Mouse (Mus musculus) hindbrain, postnatal 0 days (tissue): ENCODE data around the gene Fgf11. TPM values are rescaled to one million over a fixed set of nuclear protein-coding genes. Genes with fewer than 3 reads are reported as not detected.

Experiments
- ATAC-seq: fragments of 200-750 bp; cut with Nextera tagmentation; 2 replicates; pipeline ENCODE4 v1.8.0; 2017; ENCODE audit warnings: mild to moderate bottlenecking, moderate TSS enrichment, moderate library complexity
- DNase-seq: peaks from one replicate; pipeline ENCODE4 v3.0.0-alpha.2; 2015; ENCODE audit warnings: low spot score
- H3K27ac ChIP-seq: fragments of 300-500 bp; sonication (generic); 2 replicates; pipeline ENCODE4 v1.5.1; 2014; ENCODE audit warnings: mild to moderate bottlenecking
- H3K27me3 ChIP-seq: fragments of 300-500 bp; sonication (generic); 2 replicates; pipeline ENCODE4 v1.6.1; 2014; ENCODE audit warnings: low read length, mixed read lengths; ENCODE audit not compliant: insufficient read depth
- H3K36me3 ChIP-seq: fragments of 300-500 bp; sonication (generic); 2 replicates; pipeline ENCODE4 v1.6.1; 2014; ENCODE audit warnings: low read length, mixed read lengths; ENCODE audit not compliant: insufficient read depth
- H3K4me1 ChIP-seq: fragments of 300-500 bp; sonication (generic); 2 replicates; pipeline ENCODE4 v1.6.1; 2014; ENCODE audit warnings: antibody characterized with exemption, low read length, mixed read lengths; ENCODE audit not compliant: insufficient read depth
- H3K4me2 ChIP-seq: fragments of 300-500 bp; sonication (generic); 2 replicates; pipeline ENCODE4 v1.6.1; 2014; ENCODE audit warnings: low read depth, mild to moderate bottlenecking, low read length, moderate library complexity, mixed read lengths
- H3K4me3 ChIP-seq: fragments of 300-500 bp; sonication (generic); 2 replicates; pipeline ENCODE4 v1.5.1; 2014; ENCODE audit warnings: low read length
- H3K9ac ChIP-seq: fragments of 300-500 bp; sonication (generic); replicated peaks from 2 replicates; pipeline ENCODE4 v1.6.1; 2014; ENCODE audit warnings: mild to moderate bottlenecking, low read length, moderate library complexity, mixed read lengths
- H3K9me3 ChIP-seq: fragments of 300-500 bp; sonication (generic); 2 replicates; pipeline ENCODE4 v1.6.1; 2016; ENCODE audit warnings: low read length, mixed read lengths
- CTCF ChIP-seq: IDR thresholded peaks from 2 replicates; pipeline ENCODE4 v1.5.1; 2016; ENCODE audit warnings: antibody characterized with exemption, control low read depth, low read depth
- WGBS: fragments of 180-500 bp; shearing (Covaris S2); extraction: QIAGEN DNeasy Blood & Tissue Kit; methylation state at CpG from one replicate; pipeline ENCODE4 v1.1.7; 2014; 5-methylcytosine and 5-hydroxymethylcytosine counted together
- polyA plus RNA-seq: library from polyadenylated mRNA; unstranded; fragments of >200 nt; fragmentation: Nextera tagmentation; extraction: Ambion mirVana; gene quantifications from 2 replicates; pipeline ENCODE4 v1.2.1, GENCODE M21; 2015
- total RNA-seq: library from RNA; depleted of rRNA; stranded (reverse); fragments of >200 nt; gene quantifications from 2 replicates; pipeline ENCODE4 v1.2.3, GENCODE M21; 2014; rRNA removed

Gene Fgf11
- total RNA-seq (19.1 and 19.2 TPM in 2 replicates), polyA plus RNA-seq (3.8 and 4.4 TPM in 2 replicates)

GRCm38 (mm10) chr11:69801379-69801977, at the start of gene Fgf11:
Gene Fgf11, minus strand, starts transcription at chr11:69801857.
- Histone ChIP-seq H3K4me2 (peak within 1 kb of the TSS; percentile 95), H3K27ac (peak within 1 kb of the TSS; percentile 92), H3K9ac (peak within 1 kb of the TSS; percentile 71), H3K4me3 (peak within 1 kb of the TSS; percentile 60), H3K36me3 (no peaks in the 10 kb centered on the region), H3K27me3 (peaks cover 20% of the 10 kb centered on the region), H3K9me3 (no peaks in the 10 kb centered on the region), H3K4me1 (peaks cover 33% of the 10 kb centered on the region)
- ATAC-seq: peak; percentile 8; the same call in 1 of the 2 replicates
- 2% methylated on average over 33 of the region's 33 CpGs for WGBS
- TF ChIP-seq CTCF: no peak
- no peak for DNase-seq

- Histone ChIP-seq H3K27ac (no peak overlapping the region), H3K9ac (no peak overlapping the region), H3K9me3 (no peaks in the 10 kb centered on the region), H3K4me3 (no peak overlapping the region), H3K4me2 (no peak overlapping the region), H3K4me1 (peaks cover 2% of the 10 kb centered on the region), H3K27me3 (no peaks in the 10 kb centered on the region), H3K36me3 (peaks cover 29% of the 10 kb centered on the region)
- no peak for DNase-seq
- no peak for ATAC-seq
- WGBS: 69% methylated on average over 8 of the region's 8 CpGs
- TF ChIP-seq CTCF: no peak
These were observed 49.1 kb upstream of the Fgf11 start for GRCm38 (mm10) chr11:69850754-69851153.

DNA sequence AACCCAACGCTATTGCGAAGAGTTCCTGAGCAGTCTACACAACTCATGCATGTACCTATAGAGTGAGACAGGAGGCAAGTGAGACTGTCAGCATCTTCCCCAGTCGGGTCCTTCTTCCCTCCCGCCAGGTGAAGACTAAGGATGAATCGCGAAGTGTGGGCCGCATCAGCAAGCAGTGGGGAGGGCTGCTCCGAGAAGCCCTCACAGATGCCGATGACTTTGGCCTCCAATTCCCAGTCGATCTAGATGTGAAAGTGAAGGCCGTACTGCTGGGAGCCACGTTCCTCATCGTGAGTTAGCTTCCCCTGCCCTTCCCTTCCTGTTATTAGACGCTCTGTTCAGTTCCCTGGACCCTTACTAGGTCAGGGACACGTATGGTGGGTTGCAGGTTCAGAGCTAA, 48.2 kb upstream of the Fgf11 start:
- Histone ChIP-seq H3K9ac (no peak overlapping the region), H3K27ac (no peak overlapping the region), H3K4me1 (peaks cover 6% of the 10 kb centered on the region), H3K36me3 (peaks cover 29% of the 10 kb centered on the region), H3K4me2 (no peak overlapping the region), H3K4me3 (no peak overlapping the region), H3K27me3 (no peaks in the 10 kb centered on the region), H3K9me3 (no peaks in the 10 kb centered on the region)
- ATAC-seq: no peak
- WGBS: 96% methylated on average over 15 of the region's 15 CpGs
- DNase-seq: no peak
- no peak for TF ChIP-seq CTCF

DNA sequence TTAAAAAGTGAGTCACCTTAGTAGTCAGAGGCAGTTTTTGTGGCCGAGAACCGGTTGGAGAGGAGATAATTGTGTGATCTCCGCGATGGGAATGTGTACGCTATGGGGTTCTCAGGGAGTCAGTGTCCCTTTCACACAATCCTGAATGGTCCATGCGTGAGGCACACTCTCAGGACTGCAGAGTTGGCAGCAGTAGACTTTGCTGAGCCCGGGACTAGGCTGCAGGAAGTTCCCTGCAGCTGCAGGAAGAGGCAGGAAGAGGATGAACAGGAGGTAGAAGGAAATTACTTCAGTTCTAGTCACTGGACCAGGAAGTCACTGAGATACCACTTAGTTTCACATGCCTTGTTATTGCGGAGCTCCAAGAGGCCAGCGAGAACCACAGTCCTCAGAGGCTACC, 47.5 kb upstream of the Fgf11 start:
- TF ChIP-seq CTCF: no peak
- no peak overlapping the region for H3K4me2 ChIP-seq
- peaks cover 6% of the 10 kb centered on the region for H3K4me1 ChIP-seq
- no peak overlapping the region for H3K4me3 ChIP-seq
- no peaks in the 10 kb centered on the region for H3K27me3 ChIP-seq
- no peak overlapping the region for H3K9ac ChIP-seq
- ATAC-seq (no peak), DNase-seq (no peak)
- WGBS: 90% methylated on average over 9 of the region's 9 CpGs
- peaks cover 29% of the 10 kb centered on the region for H3K36me3 ChIP-seq
- H3K9me3 ChIP-seq: no peaks in the 10 kb centered on the region
- no peak overlapping the region for H3K27ac ChIP-seq

- H3K36me3 ChIP-seq: peaks cover 29% of the 10 kb centered on the region
- H3K4me2 ChIP-seq: peak overlapping the region; percentile 92
- no peak for ATAC-seq
- 87% methylated on average over 6 of the region's 6 CpGs for WGBS
- no peaks in the 10 kb centered on the region for H3K9me3 ChIP-seq
- 0 out of 2 replicates have a peak overlapping the region, but pooled peaks have one; percentile 93 for H3K27ac ChIP-seq
- no peak overlapping the region for H3K9ac ChIP-seq
- DNase-seq: no peak
- peaks cover 6% of the 10 kb centered on the region for H3K4me1 ChIP-seq
- H3K27me3 ChIP-seq: no peaks in the 10 kb centered on the region
- TF ChIP-seq CTCF: no peak
- H3K4me3 ChIP-seq: no peak overlapping the region
These were observed 46.4 kb upstream of the Fgf11 start for GRCm38 (mm10) chr11:69848021-69848420.

DNA sequence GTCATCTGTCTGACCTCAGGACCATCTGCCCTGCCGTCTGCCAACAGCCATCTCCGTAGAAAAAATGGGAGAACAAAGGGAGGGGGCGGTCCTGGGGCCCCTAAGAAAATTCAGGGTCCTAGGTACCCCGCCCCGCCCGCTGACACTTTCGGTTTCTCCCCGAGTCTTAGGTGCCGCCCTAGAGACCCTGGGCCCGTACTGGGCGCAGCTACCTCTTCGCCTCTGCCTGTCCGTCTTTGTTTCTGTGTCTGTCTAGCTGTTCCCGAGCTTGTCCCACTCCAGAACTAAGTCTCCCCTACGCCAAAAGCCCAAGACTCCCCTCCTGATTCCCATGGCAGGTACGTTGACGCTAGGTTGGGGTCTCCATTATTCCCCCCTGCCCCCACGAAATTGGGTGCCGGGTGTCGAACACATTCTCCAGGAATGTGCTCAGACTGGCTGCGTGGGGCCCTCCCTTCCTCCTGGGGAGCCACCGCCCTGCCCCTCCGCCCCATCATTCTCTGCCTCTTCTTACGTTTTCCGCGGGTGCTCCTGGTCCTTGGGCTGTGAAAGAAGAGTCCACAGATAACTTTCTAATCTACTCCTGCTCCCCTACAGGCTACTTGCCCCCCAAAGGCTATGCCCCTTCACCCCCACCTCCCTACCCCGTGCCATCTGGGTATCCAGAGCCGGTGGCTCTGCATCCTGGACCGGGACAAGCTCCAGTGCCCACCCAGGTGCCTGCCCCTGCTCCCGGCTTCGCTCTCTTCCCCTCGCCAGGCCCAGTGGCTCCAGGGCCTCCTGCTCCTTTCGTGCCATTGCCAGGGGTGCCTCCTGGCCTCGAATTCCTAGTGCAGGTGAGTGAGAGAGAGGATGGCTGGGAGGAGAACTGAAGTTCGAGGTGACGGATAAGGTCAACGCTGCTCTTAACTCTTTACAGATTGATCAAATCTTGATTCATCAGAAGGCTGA, 45.4 kb upstream of the Fgf11 start:
- 9% methylated on average over 37 of the region's 37 CpGs for WGBS
- peaks cover 6% of the 10 kb centered on the region for H3K4me1 ChIP-seq
- TF ChIP-seq CTCF: no peak
- peaks cover 29% of the 10 kb centered on the region for H3K36me3 ChIP-seq
- DNase-seq: peak; percentile 27
- ATAC-seq: peak; percentile 48
- H3K27ac ChIP-seq: peak overlapping the region; percentile 93
- no peaks in the 10 kb centered on the region for H3K9me3 ChIP-seq
- H3K9ac ChIP-seq: peak overlapping the region; percentile 85
- H3K27me3 ChIP-seq: no peaks in the 10 kb centered on the region
- peak overlapping the region; percentile 80 for H3K4me3 ChIP-seq
- peak overlapping the region; percentile 92 for H3K4me2 ChIP-seq
